Mouse (Mus musculus) megakaryocyte progenitor cell, adult 5-6 weeks (primary cell): ENCODE data around the gene Grap. TPM values are rescaled to one million over a fixed set of nuclear protein-coding genes. Genes with fewer than 3 reads are reported as not detected.

Experiments used
- ATAC-seq: replicated peaks from 2 replicates; pipeline ENCODE4 v1.8.0; 2016; ENCODE audit warnings: mild to moderate bottlenecking, moderate TSS enrichment, inconsistent platforms; ENCODE audit not compliant: poor library complexity
- total RNA-seq, 2 experiments: library from RNA; stranded (forward) in 1 of 2; stranded (reverse) in 1 of 2; fragments of 157-497, 149-512 nt in 1 of 2; fragments of 200-1000 nt in 1 of 2; gene quantifications; 2 replicates each; pipeline versions ENCODE4 v1.2.3 to v1.2.4; 2015 to 2017

The Grap gene
- total RNA-seq, 2 experiments from 2014 or later, result 0.07 to 0.37 TPM

DNA sequence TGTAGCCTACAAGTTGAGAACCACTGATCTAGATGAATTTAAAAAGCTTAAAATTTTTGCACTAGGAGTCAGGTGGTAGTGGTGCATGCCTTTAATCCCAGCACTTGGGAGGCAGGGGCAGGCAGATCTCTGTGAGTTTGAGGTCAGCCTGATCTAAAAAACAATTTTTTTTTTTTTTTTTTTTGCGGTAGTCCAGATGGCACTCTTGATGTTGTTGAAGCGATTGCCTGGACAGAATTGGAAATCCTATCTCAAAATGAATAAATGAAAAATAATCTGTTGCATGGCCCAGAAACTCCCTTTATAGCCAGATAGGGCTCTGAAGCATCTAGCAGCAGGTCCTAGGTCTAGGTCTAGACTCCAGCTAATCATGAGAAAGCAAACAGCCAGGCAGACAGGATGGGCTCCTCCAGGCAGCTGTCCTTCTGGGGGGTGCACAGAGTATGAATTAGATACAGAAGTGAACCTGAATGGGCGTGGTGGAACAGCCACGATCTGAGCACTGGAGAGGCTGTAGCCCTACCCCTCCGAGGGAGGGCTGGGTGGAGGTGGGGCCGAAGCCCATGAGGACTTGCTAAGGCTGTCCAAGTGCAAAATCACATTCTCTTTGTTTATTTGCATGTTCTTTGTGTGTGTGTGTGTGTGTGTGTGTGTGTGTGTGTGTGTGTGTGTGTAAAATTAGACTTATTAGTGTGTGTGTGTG, 3.2 kb downstream of the Grap start:
- ATAC-seq, result no peak

DNA sequence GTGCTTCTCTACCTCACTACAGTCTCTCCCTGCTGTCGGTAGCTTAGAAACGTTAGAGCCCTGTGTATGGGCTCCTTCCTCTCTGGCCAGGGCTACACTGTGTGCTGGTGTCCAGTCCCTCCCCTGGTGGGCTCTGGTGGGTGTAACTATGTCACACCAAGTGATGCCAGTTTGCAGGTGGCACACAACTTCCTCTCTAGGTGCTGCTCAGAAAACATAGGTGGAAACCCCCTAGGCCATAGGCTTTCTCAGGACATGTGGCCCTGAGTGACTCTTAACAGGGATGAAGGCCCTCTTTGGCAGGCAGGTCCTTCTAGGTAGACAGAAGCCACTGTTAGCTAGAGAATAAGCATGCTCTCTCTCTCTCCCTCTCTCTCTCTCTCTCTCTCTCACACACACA, 4.4 kb downstream of the Grap start:
- no peak for ATAC-seq

DNA sequence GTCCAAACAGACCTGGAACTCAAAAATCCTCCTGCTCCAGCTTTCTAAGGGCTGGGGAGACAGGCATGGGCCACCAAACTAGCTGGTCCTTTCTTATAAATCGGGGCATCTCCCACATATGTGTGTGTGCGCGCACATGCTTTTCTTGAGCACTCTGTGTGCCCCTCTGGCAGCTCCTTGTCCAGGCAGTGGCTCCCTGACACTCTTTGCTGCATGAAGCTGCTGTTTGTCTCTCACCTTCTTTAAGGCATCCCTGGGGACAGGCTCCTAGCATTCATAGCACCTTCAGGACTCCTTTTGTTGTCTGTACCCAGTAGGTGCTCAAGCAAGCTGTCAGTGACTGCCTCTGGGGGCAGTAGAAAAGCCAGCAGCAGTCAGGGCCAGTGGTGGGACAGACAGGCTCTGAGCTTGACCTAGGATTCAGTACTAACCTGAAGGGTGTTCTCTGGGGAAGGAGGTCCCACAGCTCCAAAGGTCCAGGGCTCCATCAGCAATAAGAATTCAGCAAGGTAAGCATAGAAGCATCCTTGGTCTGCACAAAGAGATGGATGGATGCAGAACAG, 5.4 kb downstream of the Grap start:
- no peak for ATAC-seq

DNA sequence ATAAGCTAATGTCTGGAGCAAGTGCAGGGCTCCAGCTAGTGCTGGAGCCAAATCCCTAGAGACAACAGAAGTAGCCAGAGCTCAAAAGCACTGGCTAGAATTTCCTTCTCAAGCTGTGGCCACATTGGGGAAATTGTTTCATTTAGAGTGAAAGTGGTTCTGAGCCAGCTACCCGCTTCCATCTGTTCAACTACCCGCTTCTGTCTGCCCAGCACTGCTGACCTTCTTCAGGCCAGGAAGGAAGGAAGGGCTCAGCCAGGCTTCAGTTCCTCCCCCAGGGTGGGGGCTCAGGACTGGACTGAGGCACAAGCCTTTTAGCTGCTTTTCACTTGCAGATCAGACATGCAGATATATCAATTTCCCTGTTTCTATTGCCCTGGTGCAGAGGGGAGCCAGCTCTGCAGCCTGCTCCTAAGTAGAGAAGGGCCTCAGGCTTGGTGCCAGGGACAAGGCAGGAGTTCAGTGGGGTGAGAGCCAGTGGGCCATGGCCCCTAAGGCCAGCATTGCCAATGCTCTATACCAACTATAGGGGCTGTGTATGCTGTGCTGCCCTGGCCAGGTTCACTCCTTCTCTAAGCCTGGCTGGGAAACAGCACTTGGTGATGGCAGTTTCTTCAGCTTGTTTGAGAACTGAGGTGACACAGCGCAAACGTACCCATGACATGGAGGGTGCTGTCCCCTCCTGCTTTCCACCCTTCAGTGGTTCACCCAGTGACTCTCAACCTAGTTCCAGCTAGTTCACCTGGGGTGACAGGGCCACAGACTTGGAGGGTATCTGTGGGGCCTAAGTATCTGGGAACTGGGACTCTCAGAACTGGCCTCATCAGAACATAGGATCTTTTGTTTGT, 6.2 kb downstream of the Grap start:
- no peak for ATAC-seq

DNA sequence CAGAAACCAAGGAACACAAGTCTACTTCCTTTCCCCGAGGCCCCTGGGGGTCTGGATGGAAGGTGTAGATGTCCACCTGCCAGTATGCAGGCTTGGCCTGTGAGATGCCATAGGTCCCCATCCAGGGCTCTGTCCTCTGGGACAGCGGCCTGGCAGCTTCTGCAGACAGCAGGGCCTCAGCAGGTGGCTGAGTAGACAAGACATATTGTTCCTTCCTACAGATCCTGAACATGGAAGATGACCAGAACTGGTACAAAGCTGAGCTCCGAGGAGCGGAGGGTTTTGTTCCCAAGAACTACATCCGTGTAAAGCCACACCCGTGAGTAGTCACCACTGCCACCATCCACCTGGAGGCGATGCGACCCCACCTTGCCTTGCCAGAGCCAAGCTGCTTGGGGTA, 6.9 kb downstream of the Grap start:
- ATAC-seq, result no peak

DNA sequence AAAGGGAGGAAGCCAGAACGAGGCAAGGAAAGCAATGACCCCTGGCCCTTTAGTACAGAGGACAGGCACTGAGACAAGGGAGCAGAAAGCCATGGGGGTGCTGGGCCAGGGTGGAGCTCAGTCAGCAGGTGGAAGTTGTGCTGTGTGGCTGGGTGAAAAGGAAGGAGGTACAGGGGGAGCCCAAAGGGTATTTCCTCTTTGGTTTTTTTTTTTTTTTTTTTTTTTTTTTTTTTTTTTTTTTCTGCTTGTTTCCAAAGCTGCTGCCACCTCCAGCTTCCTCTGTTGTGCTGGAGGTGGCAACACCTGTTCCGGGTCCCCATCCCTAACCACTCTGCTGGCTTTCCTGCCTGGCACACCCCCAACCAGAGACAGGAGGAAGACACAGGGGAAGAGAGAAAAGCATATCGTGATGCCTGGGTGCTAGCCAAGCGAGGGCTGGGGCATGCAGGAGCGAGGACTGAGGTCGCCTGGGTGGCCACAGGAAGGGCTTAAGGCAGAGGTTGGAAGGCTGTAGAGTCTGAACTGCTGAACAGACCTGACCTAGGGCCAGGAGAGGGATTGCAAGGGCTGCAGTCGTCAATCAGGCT, 7.8 kb downstream of the Grap start:
- ATAC-seq, result no peak

DNA sequence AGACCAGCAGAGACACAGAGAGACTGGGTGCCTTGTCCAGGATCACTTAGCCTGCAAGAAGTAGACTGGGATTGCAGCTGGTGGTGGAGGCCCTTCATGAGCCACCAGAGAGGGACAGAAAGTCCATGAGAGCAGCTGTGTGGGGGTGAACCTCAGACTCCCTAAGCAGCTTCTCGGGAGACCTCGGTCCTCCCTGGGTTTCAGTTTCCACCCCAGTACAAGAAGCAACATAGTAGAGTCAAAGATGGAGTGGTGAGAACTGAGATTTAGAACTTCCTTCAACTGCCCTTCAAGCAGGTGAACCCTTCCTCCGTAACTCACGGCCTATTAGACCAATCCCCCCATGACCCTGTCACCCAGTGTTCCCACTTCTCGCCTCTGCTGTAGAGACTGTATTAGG, 9.1 kb downstream of the Grap start:
- no peak for ATAC-seq

DNA sequence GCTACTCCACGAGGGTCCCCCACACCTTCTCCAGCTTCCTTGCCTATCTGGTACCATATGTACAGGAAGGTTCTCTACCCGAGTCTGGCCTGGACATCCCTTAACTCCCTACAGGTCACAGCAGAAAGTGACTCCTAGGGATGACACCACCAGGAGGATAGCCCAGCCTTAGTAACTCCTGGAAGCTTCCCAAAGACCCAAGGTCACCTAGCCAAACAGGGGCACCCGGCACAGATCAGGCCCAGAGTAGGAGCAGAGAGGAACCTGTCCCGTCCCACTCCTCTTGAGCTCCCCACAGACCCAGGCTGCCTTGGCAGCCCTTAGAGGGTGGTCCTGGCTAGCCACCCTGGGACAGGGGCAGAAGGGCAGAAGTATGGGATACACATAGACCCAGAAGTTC, 12.3 kb downstream of the Grap start:
- no peak for ATAC-seq

DNA sequence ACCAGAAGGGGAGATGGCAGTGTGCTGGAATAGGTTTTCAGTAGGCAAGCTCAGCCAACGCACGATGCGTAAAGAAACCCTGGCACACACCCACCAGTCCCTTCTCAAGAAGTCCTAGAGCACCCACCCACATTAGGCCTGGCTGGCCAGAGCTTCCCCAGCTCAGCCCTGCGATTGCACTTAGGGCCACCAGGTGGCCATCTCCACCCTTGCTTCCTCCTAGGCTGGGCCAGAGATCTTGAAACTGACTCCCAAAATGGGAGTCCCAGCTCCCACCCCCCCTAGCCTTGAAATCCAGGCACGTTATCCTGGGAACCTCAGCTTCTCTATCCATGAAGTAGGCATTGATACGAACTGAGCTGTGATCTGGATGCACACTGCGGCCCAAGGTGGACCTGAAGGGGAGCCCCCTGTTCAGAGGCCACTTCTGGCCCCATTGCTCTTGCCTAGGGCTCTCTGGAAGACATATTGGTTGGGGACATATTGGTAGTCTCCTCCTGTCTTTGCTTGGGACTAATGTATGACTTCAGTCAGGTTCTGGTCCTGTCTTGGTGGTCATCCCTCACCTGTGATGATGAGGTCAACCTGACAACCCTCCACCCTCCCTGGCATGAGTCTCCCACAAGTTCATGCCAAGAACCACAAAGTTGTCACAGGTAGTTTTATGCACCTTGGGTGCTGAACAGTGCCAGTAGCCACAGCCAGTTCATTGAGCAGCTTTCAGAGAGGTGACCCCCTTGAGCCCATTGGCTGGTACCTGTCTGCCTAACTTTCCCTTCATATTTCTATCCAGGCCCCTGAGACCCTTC, 13.1 kb downstream of the Grap start:
- ATAC-seq, result peak; percentile 70

DNA sequence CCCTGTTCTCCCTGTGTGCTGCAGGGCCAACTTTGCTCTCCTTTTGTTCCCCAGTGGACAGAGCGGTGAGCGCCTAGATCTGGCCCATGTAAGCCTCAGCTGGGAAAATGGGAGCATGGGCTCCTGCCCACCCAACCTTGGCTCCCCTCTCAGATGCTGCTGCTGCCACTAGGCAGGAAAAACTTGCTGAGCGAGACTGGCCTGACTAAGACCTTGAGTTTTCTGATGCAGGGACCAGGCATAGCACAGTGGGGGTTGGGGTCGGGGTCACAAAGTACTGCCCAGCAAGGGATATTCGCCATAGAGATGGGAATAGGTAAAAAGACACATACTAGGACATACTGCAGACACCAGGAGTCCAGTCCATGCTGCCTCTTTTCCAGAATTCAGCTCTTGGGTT, 14.2 kb downstream of the Grap start:
- ATAC-seq, result no peak

DNA sequence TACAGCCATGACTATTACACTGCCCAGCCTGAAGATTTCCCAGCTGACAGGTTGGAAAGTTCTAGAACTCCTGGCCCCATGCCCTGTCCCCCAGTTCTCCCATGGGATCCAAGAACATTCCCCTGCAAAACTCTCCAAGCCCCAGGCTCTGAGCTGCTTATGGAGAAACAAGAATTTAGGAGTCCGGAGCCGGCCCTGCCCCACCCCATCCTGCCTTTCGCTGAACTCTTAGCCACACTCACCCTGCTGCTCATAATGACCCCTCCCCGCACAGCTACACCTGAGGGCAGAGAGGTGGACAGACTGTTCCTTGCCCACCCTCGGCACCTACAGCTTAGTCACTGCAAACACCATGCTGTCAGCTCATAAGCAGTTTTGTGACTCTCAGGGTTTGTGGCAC, 14.7 kb downstream of the Grap start:
- no peak for ATAC-seq

DNA sequence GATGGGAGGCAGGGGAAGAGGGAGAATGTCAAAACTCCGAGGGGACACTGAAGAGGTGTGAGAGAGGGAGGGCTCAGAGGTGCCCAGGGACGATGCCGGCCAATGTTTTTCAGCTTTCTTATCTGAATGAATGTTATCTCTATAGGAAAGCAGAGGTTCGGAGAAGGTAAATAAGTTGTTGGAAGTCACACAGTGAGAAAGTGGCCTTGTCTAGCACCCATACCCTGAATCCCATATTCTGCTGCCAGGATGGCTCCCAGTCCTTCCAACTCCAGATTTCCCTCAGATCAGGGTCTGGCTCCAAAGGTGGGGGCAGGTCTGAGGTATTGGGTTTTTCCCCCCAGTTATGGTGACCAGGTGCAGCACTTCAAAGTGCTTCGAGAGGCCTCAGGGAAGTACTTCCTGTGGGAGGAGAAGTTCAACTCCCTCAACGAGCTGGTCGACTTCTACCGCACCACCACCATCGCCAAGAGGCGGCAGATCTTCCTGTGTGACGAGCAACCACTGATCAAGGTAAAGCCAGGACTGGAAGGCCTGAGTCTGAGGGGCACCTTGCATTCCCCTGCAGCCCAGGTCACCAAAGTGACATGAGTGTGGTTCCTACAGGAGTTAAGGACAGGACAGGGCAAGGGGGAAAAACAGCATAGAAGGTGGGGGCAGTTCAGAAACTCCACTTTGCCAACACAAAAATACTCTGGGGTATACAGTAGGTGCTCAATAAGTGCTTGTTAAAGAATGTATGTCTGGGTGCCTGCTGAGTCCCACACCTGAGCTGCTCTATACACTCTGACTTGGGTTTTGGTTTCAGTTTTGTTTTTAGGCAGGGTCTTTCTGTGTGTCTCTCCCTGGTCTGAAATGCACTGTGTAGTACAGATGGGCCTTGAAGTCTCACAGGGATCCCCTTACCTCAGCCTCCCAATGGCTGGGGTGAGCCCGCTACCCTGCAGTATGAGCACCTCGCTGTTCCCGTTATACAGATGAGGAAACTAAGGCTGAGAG, 16.7 kb downstream of the Grap start:
- no peak for ATAC-seq

DNA sequence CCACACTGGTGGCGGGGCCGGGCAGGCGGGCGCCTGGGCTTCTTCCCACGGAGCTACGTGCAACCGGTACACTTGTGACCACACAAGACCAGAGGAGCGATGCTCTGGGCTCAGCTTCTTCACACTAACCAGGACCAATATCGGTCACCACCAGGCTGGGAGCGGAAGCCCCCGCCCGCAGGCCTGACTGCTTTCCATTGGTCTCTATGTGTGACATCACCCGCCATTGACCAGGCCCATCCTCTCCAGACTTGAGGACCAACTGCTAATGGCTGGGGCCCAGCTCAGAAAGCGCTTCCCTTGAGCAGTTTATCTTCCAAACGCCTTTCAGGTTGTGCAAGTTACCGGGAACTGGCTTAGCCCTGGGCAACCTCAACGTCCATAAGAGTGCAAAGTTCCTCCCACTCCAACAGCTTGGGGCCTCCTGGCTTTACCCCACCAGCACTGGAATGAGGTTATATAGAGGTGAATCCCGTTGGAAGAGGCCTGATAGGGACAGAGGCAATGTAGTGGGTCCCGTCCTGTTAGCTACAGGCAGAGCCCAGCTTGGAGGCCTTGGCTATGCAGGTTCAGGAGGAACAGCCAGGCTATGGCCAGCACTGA, 18.8 kb downstream of the Grap start:
- no peak for ATAC-seq

DNA sequence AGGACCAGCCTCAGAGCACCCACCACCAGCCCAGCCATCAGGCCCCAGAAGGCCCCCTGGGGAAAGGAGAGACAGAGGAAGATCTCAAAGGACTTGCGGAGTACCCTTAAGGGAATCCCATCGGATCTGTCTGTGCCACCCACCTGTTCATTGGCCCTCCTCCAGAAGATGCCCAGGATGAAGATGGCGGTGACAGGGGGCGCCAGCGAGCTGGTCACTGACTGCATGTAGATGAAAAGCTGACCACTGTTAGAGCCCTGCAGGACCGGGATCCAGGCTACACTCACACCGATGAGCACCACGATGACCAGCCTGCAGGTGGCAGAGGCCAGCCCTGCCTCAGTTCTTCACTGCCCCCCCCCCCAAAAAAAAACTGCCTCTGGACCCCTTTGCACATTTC, 20.6 kb downstream of the Grap start:
- ATAC-seq, result no peak

DNA sequence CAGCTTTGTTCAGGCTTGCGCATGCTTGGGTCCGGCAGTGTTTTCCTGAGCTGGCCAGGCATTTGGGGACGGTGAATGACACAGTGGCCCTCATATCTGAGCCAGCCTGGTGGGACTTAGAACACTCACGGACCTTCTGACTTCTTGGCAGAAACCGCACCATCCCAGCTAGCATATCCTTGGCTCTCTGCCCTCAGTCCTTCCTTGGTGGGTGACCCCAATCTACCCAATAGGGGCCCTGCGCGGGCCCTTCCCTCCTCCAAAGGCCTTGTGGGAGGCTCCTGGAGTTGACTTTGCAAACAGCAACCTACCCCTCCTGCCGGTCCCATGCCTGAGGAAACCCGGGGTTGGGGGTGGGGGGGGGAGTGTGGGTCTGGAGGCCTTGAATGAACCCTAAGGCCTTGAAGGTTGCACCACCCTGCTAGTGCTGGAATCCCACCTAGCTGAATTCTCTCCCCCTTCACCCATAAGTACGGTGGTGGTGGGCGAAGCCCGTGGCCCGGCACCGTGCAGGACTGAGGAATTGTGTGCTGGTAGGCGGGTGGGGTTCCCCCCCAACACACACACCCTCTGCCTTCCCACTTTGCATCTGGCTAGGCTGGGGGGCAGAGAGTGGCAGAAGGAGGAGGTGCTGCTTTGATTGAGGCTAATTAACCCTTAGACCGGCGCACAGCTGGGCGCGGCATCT, 21.2 kb downstream of the Grap start:
- no peak for ATAC-seq

DNA sequence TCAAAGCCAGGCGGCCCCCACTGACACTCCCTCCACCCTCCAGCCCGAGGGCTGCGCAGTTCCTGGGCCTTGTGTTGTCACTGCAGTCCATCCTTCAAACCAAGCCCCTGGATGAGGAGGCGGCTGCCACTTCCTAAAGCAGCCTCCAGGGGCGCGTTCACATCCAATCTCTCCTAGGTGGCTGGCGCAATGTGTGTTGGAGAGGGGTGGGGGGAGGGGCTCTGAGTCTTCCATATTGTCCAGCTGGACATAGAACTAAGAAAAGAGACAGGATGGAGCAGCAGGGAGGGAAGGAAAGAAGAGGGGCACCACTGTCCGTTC, 21.7 kb downstream of the Grap start:
- 0 out of 2 replicates have a peak, but pooled peaks have one; percentile 37 for ATAC-seq

DNA sequence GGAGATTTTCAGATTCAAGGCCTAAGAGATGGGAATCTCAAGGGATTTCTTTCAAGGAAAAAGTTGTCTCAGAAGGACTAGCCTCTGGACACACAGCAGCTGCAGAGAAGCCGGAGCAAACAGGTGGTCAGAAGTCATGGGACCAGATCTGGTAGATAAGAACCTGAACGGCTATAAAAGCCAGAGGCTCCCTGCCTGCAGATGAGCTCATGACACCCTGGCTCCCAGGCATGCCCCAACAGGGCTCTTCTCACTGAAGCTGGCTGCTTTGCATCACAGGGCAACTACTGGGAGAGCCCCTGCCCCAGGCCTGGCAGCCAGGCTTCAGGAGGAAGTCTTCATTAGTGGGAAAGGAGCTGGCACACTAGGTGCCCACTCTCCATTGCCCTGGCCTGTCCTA, 22.3 kb downstream of the Grap start:
- ATAC-seq, result no peak

DNA sequence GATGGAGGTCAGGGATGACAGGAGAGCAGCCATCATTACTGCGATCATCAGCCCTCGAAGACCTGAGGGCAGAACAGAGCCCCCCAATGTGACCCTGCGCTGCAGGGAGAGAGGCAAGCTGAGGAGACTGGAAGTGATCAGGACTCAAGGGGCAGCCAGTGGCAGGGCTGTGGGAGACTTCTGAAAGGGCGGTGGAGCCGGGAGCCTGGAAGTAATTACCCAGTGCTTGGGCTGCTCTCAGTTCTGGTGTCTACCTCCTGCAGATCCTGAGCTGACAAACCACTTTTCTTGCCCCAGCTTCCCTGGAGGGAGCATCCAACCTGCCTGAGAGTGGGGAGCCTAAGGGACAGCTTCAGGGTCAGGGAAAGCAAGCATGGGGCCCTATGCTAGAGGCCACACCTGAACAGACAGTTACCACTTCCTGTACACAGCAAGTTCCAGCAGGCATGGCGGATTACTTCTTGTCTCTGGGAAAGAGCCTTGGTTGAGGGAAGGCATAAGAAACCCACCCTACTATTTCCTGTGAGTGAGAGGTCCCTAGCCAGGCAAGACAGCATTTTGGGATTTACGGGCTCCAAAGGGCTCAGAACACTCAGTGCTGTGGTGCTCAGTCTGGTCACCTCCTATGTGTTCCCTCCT, 23.3 kb downstream of the Grap start:
- ATAC-seq, result no peak
